Mouse (Mus musculus): ENCODE measurements at regions not wholly inside any gene's neighbourhood (a gene's known extent, or its start where the extent isn't known, plus 50 kb on each side); places are given as distances from the start of the nearest gene placed in this dataset.

DNA sequence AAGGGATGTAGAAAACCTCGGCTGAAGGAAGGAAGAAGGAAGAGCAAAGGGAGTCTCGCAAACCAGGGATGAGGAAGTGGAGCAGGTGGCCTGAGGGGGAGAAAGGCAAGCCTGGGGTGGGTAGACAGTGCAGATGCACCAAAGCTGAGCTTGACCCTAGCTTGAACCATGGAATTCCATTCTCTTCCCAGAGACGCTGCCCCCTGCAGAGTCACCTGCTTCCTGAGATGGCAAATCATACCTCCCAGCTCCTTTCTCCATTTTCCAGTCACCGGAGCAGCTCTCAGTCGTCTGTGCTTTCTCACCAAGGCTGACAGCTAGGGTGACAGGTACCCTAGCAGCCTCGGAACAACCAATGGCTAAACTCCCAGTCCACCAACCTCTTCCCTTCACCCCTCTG, 197.0 kb downstream of the Gm9195 start:
- no peak overlapping the region for H3K9ac ChIP-seq (ENCODE audit: low read depth, low read length)
- DNase-seq (ENCODE audit: low spot score) (no peak), ATAC-seq (replicated peaks; ENCODE audit: low FRiP score) (no peak)

DNA sequence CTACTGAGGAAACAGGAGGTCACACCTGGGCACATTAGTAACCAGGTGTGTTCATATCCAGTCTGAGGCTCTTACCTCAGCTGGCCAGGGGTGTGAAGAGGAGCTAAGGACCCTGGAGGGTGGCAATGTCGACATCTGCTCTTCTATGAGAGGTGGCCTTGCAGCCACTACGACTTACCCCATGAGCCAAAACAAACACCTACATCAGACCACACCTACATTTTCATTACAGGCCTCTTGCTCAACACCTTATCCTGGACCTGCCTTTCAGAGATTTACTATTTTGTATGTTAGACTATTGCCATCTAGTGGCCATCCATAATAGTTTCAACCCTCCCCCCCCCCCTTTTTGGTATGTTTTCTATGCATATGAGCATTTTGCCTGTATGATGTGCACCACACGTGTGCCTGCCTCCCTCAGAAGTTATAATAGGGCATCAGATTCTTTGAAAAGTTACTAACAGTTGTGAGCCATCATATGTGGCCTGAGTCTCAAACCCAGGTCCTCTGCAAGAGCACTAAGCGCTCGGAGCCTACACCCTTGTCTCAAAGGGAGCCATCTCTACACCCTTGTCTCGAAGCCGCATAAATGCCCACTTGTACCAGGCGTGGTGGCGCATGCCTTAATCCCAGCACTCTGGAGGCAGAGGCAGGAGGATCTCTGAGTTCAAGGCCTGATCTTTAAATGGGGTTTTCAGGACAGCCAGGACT, 197.8 kb downstream of the Gm9195 start:
- no peaks in the 10 kb centered on the region for H3K9me3 ChIP-seq (ENCODE audit: control insufficient read depth, low read length)
- WGBS = 55% methylated on average over 9 of the region's 9 CpGs
- no peak overlapping the region for H3K4me3 ChIP-seq (ENCODE audit: low read depth, low read length)
- H3K27ac ChIP-seq (ENCODE audit: low read depth, low read length) = no peak overlapping the region
- no peak for DNase-seq (ENCODE audit: low spot score)
- no peaks in the 10 kb centered on the region for H3K27me3 ChIP-seq (replicated peaks; ENCODE audit: control insufficient read depth, insufficient read depth, low read length)
- no peak for ATAC-seq (replicated peaks; ENCODE audit: low FRiP score)
- no peaks in the 10 kb centered on the region for H3K4me1 ChIP-seq (replicated peaks; ENCODE audit: control insufficient read depth, insufficient read depth, low read length)
- H3K36me3 ChIP-seq (ENCODE audit: control insufficient read depth, insufficient read depth, low read length) = no peaks in the 10 kb centered on the region
- no peak overlapping the region for H3K4me2 ChIP-seq
- H3K9ac ChIP-seq (ENCODE audit: low read depth, low read length) = no peak overlapping the region

More for the DNA sequence above, 197.0 kb downstream of the Gm9195 start:
- no peaks in the 10 kb centered on the region for H3K27me3 ChIP-seq (replicated peaks; ENCODE audit: control insufficient read depth, insufficient read depth, low read length)
- H3K4me3 ChIP-seq (ENCODE audit: low read depth, low read length) = no peak overlapping the region
- no peaks in the 10 kb centered on the region for H3K9me3 ChIP-seq (ENCODE audit: control insufficient read depth, low read length)
- 19% methylated on average over 6 of the region's 6 CpGs for WGBS
- H3K4me1 ChIP-seq (replicated peaks; ENCODE audit: control insufficient read depth, insufficient read depth, low read length) = no peaks in the 10 kb centered on the region
- no peaks in the 10 kb centered on the region for H3K36me3 ChIP-seq (ENCODE audit: control insufficient read depth, insufficient read depth, low read length)
- H3K4me2 ChIP-seq = no peak overlapping the region
- H3K27ac ChIP-seq (ENCODE audit: low read depth, low read length) = no peak overlapping the region

DNA sequence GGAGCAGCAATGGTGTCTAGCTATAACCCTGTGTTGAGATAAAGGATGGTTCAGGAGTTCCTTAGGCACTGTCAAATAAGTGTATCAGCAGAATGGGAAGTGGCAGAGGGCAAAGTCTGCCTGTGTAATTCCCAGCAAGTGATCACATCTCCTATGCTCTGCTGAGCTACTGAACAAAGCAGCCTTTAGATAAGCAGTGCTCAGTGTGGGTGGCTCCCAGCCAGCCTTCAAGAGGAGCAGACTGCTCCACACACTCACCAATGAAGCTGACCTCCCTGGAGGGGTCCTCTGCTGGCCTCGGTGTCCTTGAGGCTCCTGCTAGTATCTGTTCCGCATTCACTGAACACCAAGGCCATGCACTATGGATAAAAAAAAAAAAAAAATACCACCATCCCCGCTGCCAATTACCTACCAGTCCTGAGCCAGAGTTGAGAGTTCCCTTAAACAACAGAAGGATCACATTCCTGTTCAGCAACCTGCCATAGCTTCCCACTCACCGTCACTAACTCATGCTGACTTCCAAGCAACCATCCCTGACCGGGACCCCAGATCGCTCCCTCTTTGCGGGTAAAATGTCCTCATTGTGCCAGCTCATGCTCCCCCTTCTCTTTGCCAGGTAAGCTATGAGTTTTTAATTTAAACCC, 198.9 kb downstream of the Gm9195 start:
- H3K4me3 ChIP-seq (ENCODE audit: low read depth, low read length) = no peak overlapping the region
- no peak overlapping the region for H3K9ac ChIP-seq (ENCODE audit: low read depth, low read length)
- H3K9me3 ChIP-seq (ENCODE audit: control insufficient read depth, low read length) = no peaks in the 10 kb centered on the region
- ATAC-seq (replicated peaks; ENCODE audit: low FRiP score) = no peak
- no peak for DNase-seq (ENCODE audit: low spot score)
- H3K4me2 ChIP-seq = no peak overlapping the region
- no peak overlapping the region for H3K27ac ChIP-seq (ENCODE audit: low read depth, low read length)
- no peaks in the 10 kb centered on the region for H3K36me3 ChIP-seq (ENCODE audit: control insufficient read depth, insufficient read depth, low read length)
- no peaks in the 10 kb centered on the region for H3K4me1 ChIP-seq (replicated peaks; ENCODE audit: control insufficient read depth, insufficient read depth, low read length)
- H3K27me3 ChIP-seq (replicated peaks; ENCODE audit: control insufficient read depth, insufficient read depth, low read length) = no peaks in the 10 kb centered on the region
- 87% methylated on average over 7 of the region's 7 CpGs for WGBS

DNA sequence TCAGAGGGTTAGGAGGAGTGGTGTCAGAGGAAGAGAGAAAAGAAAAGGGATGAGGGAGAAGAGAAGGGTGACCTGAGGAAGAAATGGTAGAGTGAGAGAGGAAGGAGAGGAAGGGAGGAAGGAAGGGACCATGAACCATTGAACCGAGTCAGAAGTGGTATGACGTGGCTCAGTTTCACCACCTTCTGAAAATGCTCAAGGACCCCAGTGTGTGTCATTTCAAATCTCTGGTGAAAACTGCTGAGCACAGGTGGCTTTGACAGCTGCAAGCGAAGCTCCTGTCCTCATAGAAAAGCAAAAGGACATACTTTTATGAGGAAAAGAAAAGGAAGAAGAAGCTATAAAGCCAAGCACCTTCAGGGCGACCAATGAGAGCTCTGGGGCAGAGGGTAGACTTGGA, 214.3 kb downstream of the Gm9195 start:
- no peak overlapping the region for H3K27ac ChIP-seq (ENCODE audit: low read depth, low read length)
- H3K36me3 ChIP-seq (ENCODE audit: control insufficient read depth, insufficient read depth, low read length) = no peaks in the 10 kb centered on the region
- no peaks in the 10 kb centered on the region for H3K4me1 ChIP-seq (replicated peaks; ENCODE audit: control insufficient read depth, insufficient read depth, low read length)
- H3K9ac ChIP-seq (ENCODE audit: low read depth, low read length) = no peak overlapping the region
- no peak overlapping the region for H3K4me3 ChIP-seq (ENCODE audit: low read depth, low read length)
- no peaks in the 10 kb centered on the region for H3K9me3 ChIP-seq (ENCODE audit: control insufficient read depth, low read length)
- ATAC-seq (replicated peaks; ENCODE audit: low FRiP score) (no peak), DNase-seq (ENCODE audit: low spot score) (no peak)
- no peaks in the 10 kb centered on the region for H3K27me3 ChIP-seq (replicated peaks; ENCODE audit: control insufficient read depth, insufficient read depth, low read length)
- 76% methylated on average over 4 of the region's 4 CpGs for WGBS
- no peak overlapping the region for H3K4me2 ChIP-seq

DNA sequence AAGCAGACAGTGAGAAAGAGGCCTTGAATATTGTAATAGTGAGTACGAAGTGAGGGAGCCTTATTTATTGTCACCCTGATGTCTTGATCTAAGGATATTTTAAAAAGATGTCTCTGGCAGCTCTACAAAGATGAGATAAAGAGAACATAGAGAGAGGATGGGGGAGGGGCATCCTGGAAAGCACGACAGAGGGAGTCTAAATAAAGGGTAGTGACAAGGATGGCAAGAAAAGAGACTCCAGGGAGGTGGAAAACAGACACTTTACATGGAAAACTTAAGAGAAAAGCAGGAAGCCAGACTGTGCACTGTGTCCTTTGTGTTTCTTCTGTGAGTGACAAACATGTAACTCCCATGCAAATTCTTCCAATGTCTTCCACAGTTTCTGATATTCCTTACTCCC, 232.4 kb downstream of the Gm9195 start:
- no peak overlapping the region for H3K27ac ChIP-seq (ENCODE audit: low read depth, low read length)
- no peaks in the 10 kb centered on the region for H3K4me1 ChIP-seq (replicated peaks; ENCODE audit: control insufficient read depth, insufficient read depth, low read length)
- DNase-seq (ENCODE audit: low spot score) (no peak), ATAC-seq (replicated peaks; ENCODE audit: low FRiP score) (no peak)
- WGBS = 51% methylated on average over 2 of the region's 2 CpGs
- H3K9ac ChIP-seq (ENCODE audit: low read depth, low read length) = no peak overlapping the region
- no peak overlapping the region for H3K4me3 ChIP-seq (ENCODE audit: low read depth, low read length)
- H3K36me3 ChIP-seq (ENCODE audit: control insufficient read depth, insufficient read depth, low read length) = no peaks in the 10 kb centered on the region
- no peaks in the 10 kb centered on the region for H3K9me3 ChIP-seq (ENCODE audit: control insufficient read depth, low read length)
- H3K27me3 ChIP-seq (replicated peaks; ENCODE audit: control insufficient read depth, insufficient read depth, low read length) = no peaks in the 10 kb centered on the region
- no peak overlapping the region for H3K4me2 ChIP-seq

DNA sequence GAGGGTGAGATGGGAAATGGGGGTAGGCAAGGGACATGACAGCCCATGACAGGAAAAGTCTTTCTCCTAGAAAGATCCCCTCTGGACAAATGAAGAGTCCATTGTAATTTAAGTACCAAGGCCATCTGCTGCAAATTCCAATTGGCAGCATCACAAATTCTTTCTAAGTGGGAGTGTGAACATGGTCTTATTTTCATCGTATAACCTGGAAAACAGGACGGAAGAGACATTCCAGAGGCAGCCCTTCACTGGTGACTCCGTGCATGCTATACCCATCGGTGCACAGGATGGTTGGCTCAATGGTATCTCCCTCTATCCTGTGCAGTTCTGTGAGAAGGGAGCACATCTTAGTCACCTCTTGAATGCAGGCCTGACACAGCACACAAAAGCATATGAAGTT, 249.8 kb downstream of the Gm9195 start:
- Histone ChIP-seq H3K36me3 (ENCODE audit: control insufficient read depth, insufficient read depth, low read length) (no peaks in the 10 kb centered on the region), H3K4me3 (ENCODE audit: low read depth, low read length) (no peak overlapping the region), H3K9me3 (ENCODE audit: control insufficient read depth, low read length) (no peaks in the 10 kb centered on the region), H3K27me3 (replicated peaks; ENCODE audit: control insufficient read depth, insufficient read depth, low read length) (no peaks in the 10 kb centered on the region), H3K27ac (ENCODE audit: low read depth, low read length) (no peak overlapping the region), H3K9ac (ENCODE audit: low read depth, low read length) (no peak overlapping the region), H3K4me2 (no peak overlapping the region), H3K4me1 (replicated peaks; ENCODE audit: control insufficient read depth, insufficient read depth, low read length) (no peaks in the 10 kb centered on the region)
- DNase-seq (ENCODE audit: low spot score) = no peak
- ATAC-seq (replicated peaks; ENCODE audit: low FRiP score) = no peak
- WGBS = 90% methylated on average over 4 of the region's 4 CpGs

DNA sequence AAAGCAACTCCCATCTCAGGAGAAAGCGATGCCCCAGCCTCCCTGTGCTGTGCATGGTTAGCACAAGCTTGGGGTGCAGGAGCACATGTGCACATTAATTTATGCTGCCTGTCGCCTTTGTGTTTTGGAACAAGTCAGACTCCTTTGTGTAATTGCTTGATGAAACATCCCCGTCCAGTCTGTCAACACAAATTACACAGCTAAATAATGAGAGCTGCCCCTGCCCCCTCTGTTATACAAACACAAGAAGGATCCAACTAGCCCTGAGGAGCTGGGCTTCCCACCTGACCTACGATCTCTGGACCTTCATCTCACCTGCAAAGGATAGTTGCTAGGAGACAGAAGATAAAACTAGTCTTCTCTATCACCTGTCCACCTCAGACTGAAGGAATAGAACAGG, 251.4 kb downstream of the Gm9195 start:
- no peaks in the 10 kb centered on the region for H3K36me3 ChIP-seq (ENCODE audit: control insufficient read depth, insufficient read depth, low read length)

DNA sequence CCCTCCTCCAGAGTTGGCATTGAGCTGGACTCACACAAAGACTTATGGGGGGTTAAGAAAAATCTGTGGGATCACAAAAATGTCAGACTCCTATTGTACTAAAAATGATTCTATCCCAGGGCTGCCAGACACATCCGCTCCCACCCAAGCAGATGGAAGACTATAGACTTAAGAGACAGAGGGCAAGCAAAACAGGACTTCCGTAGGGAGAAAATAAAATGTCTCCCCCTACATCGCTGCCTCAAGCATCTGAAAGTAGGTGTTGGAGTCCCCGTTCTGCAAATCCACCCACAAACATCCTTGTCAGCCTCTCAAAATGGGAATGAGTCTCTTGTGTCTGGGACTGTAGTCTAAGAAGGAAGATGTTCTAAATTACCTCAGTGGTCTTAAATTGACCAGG, 253.3 kb downstream of the Gm9195 start:
- no peak for ATAC-seq (replicated peaks; ENCODE audit: low FRiP score)
- Histone ChIP-seq H3K9me3 (ENCODE audit: control insufficient read depth, low read length) (no peaks in the 10 kb centered on the region), H3K9ac (ENCODE audit: low read depth, low read length) (no peak overlapping the region), H3K36me3 (ENCODE audit: control insufficient read depth, insufficient read depth, low read length) (no peaks in the 10 kb centered on the region), H3K4me2 (no peak overlapping the region), H3K4me1 (replicated peaks; ENCODE audit: control insufficient read depth, insufficient read depth, low read length) (no peaks in the 10 kb centered on the region), H3K27me3 (replicated peaks; ENCODE audit: control insufficient read depth, insufficient read depth, low read length) (no peaks in the 10 kb centered on the region), H3K4me3 (ENCODE audit: low read depth, low read length) (no peak overlapping the region), H3K27ac (ENCODE audit: low read depth, low read length) (no peak overlapping the region)
- WGBS = 86% methylated on average over 4 of the region's 4 CpGs
- no peak for DNase-seq (ENCODE audit: low spot score)

More for the DNA sequence above, 251.4 kb downstream of the Gm9195 start:
- Histone ChIP-seq H3K4me2 (no peak overlapping the region), H3K4me3 (ENCODE audit: low read depth, low read length) (no peak overlapping the region), H3K9me3 (ENCODE audit: control insufficient read depth, low read length) (no peaks in the 10 kb centered on the region), H3K4me1 (replicated peaks; ENCODE audit: control insufficient read depth, insufficient read depth, low read length) (no peaks in the 10 kb centered on the region), H3K9ac (ENCODE audit: low read depth, low read length) (no peak overlapping the region), H3K27me3 (replicated peaks; ENCODE audit: control insufficient read depth, insufficient read depth, low read length) (no peaks in the 10 kb centered on the region), H3K27ac (ENCODE audit: low read depth, low read length) (no peak overlapping the region)
- WGBS = 52% methylated on average over 4 of the region's 4 CpGs
- DNase-seq (ENCODE audit: low spot score) (no peak), ATAC-seq (replicated peaks; ENCODE audit: low FRiP score) (no peak)

Data from liver, embryonic 11.5 days (tissue).